Mouse (Mus musculus): ENCODE measurements around the gene 3110070M22Rik. TPM values are rescaled to one million over a fixed set of nuclear protein-coding genes. Genes with fewer than 3 reads are reported as not detected.

3110070M22Rik gene
- 1.1 and 1.4 TPM in 2 replicates for polyA plus RNA-seq (2015; fragmentation: Nextera tagmentation; extraction: Ambion mirVana)

DNA sequence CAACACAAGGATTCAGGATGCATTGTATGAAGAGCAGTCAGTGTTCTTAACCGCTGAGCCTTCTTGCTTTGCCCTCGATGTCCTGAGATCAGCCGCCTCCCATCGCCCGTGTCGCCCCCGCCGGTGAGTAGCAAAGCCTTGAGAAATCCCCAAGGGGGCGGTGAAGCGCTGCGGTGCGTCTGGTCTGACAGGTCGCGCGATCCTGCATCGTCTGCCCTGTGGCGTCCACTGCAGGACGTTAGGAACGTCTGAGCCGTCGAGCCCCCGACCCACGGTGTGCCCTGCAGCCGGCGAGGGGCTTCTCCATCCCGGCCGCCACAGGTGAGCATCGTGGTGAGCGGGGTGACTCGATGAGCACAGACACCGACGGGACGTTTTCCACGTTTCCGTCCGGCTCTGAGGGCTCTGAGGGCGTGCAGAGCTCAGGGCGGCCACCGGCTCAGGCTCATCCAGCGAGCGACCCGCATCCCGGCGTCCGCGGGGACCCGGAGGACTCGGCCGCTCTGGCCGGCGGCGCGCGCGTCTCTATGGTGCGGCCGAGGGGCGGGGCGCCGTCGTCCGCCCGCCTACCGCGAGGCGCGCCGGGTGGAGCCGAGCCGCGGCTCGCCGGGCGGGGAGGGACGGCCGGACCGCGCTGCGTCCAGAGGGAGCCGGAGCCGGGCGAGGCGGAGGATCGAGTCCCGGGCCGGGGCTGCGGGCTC is at the start of gene 3110070M22Rik, which contains the start of gene Tmem267:
3110070M22Rik (minus strand) TSS at position 504 of the 701 bp plus-strand sequence.
Tmem267 (plus strand) TSS at position 160 of the 701 bp plus-strand sequence.

GRCm38 (mm10) chr13:119462596-119463560 is 25.3 kb downstream of the 3110070M22Rik start, which contains the start of gene 4833420G17Rik:
Gene 4833420G17Rik, plus strand, starts transcription at chr13:119462768.

Other genes with a start within 250 kb of the 3110070M22Rik start
- 29.1 and 36.6 TPM in 2 replicates for gene Paip1, start 59.8 kb downstream of the 3110070M22Rik start, polyA plus RNA-seq (2015; fragmentation: Nextera tagmentation; extraction: Ambion mirVana)
- gene 4833420G17Rik, start 25.6 kb downstream of the 3110070M22Rik start, polyA plus RNA-seq (2015; fragmentation: Nextera tagmentation; extraction: Ambion mirVana) = 23.1 and 23.8 TPM in 2 replicates
- 0.81 and 1.2 TPM in 2 replicates for gene Tmem267, start 344 bp downstream of the 3110070M22Rik start, polyA plus RNA-seq (2015; fragmentation: Nextera tagmentation; extraction: Ambion mirVana)
- gene Ccl28, start 135.4 kb upstream of the 3110070M22Rik start, polyA plus RNA-seq (2015; fragmentation: Nextera tagmentation; extraction: Ambion mirVana) = not detected in 2 replicates
- gene Hmgcs1, start 202.0 kb upstream of the 3110070M22Rik start, polyA plus RNA-seq (2015; fragmentation: Nextera tagmentation; extraction: Ambion mirVana) = 130 and 305 TPM in 2 replicates

Data from urinary bladder, postnatal 0 days (tissue).